Comparison of ENCODE assay signal across 8 mouse cellular contexts in the genomic region with DNA sequence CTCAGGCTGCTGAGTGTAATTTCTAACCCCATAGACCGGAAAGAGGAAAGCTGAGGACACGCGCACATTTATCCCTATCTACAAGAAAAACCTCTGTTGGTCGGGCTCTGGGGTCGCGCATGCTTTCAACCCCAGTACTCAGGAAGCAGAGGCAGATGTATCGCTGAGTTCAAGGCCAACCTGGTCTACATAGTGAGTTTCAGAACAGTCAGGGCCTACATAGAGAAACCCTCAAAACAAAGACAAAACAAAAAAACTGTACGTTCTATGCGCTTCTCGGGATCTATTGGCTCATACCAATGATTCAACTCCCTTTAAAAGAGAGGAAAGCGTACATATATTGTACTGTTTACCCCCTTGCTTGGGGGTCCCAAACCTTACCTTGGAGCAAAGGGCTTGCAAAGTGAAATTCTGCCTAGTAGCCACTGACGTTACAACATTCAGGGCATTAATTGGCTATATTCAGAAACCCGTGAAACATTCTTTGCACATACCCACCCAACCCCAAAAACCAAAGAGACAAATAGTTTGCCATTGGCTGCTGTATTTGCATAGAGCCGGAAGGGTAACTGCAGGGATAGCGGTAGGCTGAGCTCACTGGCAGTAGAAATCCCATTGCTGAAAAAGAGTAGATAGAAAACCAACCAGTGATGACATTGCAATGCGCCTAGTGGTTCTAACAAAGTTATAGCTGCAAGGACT. TPM values are rescaled to one million over a fixed set of nuclear protein-coding genes. Genes with fewer than 3 reads are reported as not detected.
DNase-seq lines count a peak whose midpoint lies in the region; ATAC-seq and TF ChIP-seq lines count a peak whose summit lies in the region.

No protein-coding gene starts in this region.

- peak overlapping the region; percentile 78 for H3K4me3 ChIP-seq in kidney, postnatal 0 days (replicated peaks; ENCODE audit: low read depth, low read length)
- peak overlapping the region; percentile 53 for H3K4me3 ChIP-seq in bone marrow macrophage, adult 2 months (ENCODE audit: insufficient read depth, low read length)
- H3K4me3 ChIP-seq in hindbrain, embryonic 16.5 days (ENCODE audit: low read length): peak overlapping the region; percentile 77
- peak overlapping the region; percentile 75 for H3K4me3 ChIP-seq in neural tube, embryonic 12.5 days

- TF ChIP-seq CTCF in kidney, postnatal 0 days (IDR thresholded peaks at IDR 0.05; ENCODE audit: low read depth): no peak
- TF ChIP-seq CTCF in bone marrow macrophage, adult 2 months (IDR thresholded peaks at IDR 0.05; ENCODE audit: low read depth, low read length): no peak

- no peak for TF ChIP-seq POLR2A in bone marrow macrophage, adult 2 months (IDR thresholded peaks at IDR 0.05; ENCODE audit: borderline replicate concordance, low read depth, low read length)

- H3K4me2 ChIP-seq in kidney, postnatal 0 days (ENCODE audit: low read length): peak overlapping the region; percentile 64
- peak overlapping the region; percentile 54 for H3K4me2 ChIP-seq in hindbrain, embryonic 16.5 days (ENCODE audit: low read length)
- H3K4me2 ChIP-seq in neural tube, embryonic 12.5 days (replicated peaks): peak overlapping the region; percentile 53

- H3K36me3 ChIP-seq in kidney, postnatal 0 days (ENCODE audit: insufficient read depth, low read length): no peaks in the 10 kb centered on the region
- H3K36me3 ChIP-seq in hindbrain, embryonic 16.5 days (ENCODE audit: control insufficient read depth, insufficient read depth, low read length): peaks cover 6% of the 10 kb centered on the region
- H3K36me3 ChIP-seq in neural tube, embryonic 12.5 days: peaks cover 24% of the 10 kb centered on the region

- 0 out of 2 replicates have a peak, but pooled peaks cover 4% of the 10 kb centered on the region for H3K4me1 ChIP-seq in kidney, postnatal 0 days (replicated peaks; ENCODE audit: insufficient read depth, low read length)
- peaks cover 9% of the 10 kb centered on the region for H3K4me1 ChIP-seq in bone marrow macrophage, adult 2 months (ENCODE audit: control insufficient read depth, insufficient read depth, low read length)
- H3K4me1 ChIP-seq in hindbrain, embryonic 16.5 days (ENCODE audit: control insufficient read depth, insufficient read depth, low read depth, low read length): peaks cover 9% of the 10 kb centered on the region
- H3K4me1 ChIP-seq in neural tube, embryonic 12.5 days: peaks cover 9% of the 10 kb centered on the region

- H3K9me3 ChIP-seq in kidney, postnatal 0 days (replicated peaks; ENCODE audit: low read length): no peaks in the 10 kb centered on the region
- H3K9me3 ChIP-seq in hindbrain, embryonic 16.5 days (ENCODE audit: control insufficient read depth, low read length): no peaks in the 10 kb centered on the region
- no peaks in the 10 kb centered on the region for H3K9me3 ChIP-seq in neural tube, embryonic 12.5 days

- peak overlapping the region; percentile 49; the same call in 1 of the 2 replicates for H3K9ac ChIP-seq in kidney, postnatal 0 days (ENCODE audit: low read depth, low read length)
- peak overlapping the region; percentile 53; the same call in 1 of the 2 replicates for H3K9ac ChIP-seq in hindbrain, embryonic 16.5 days (ENCODE audit: low read depth, low read length)
- no peak overlapping the region for H3K9ac ChIP-seq in neural tube, embryonic 12.5 days

- H3K27me3 ChIP-seq in kidney, postnatal 0 days (ENCODE audit: insufficient read depth, low read length): no peaks in the 10 kb centered on the region
- H3K27me3 ChIP-seq in hindbrain, embryonic 16.5 days (replicated peaks; ENCODE audit: control insufficient read depth, insufficient read depth, low read length): no peaks in the 10 kb centered on the region
- H3K27me3 ChIP-seq in neural tube, embryonic 12.5 days (replicated peaks): no peaks in the 10 kb centered on the region

- ATAC-seq in kidney, postnatal 0 days (replicated peaks; ENCODE audit: low FRiP score, low read depth): no peak
- ATAC-seq in hindbrain, embryonic 16.5 days: no peak; the same call in 1 of the 2 replicates
- 0 out of 2 replicates have a peak, but pooled peaks have one; percentile 1 for ATAC-seq in neural tube, embryonic 12.5 days (ENCODE audit: low FRiP score, low read depth)

- peak overlapping the region; percentile 95; the same call in 1 of the 2 replicates for H3K27ac ChIP-seq in kidney, postnatal 0 days
- H3K27ac ChIP-seq in bone marrow macrophage, adult 2 months (ENCODE audit: insufficient read depth, low read depth, low read length): peak overlapping the region; percentile 42
- peak overlapping the region; percentile 81 for H3K27ac ChIP-seq in hindbrain, embryonic 16.5 days (ENCODE audit: low read depth, low read length)
- H3K27ac ChIP-seq in neural tube, embryonic 12.5 days: 0 out of 2 replicates have a peak overlapping the region, but pooled peaks have one; percentile 37

- 46% methylated on average over 16 of the region's 16 CpGs for WGBS in kidney, postnatal 0 days
- 47% methylated on average over 16 of the region's 16 CpGs for WGBS in hindbrain, embryonic 16.5 days
- 50% methylated on average over 16 of the region's 16 CpGs for WGBS in neural tube, embryonic 12.5 days

- no peak for DNase-seq in kidney, postnatal 0 days (ENCODE audit: low spot score)
- no peak for DNase-seq in kidney, adult 18-20 months
- no peak for DNase-seq in adrenal gland, adult 8-10 months
- no peak for DNase-seq in embryo, embryonic 9.5 days (ENCODE audit: extremely low spot score)
- DNase-seq in cerebellum, postnatal 4 days (ENCODE audit: low spot score in 2 of 2): no peak

RNA-seq across cellular contexts. Expression of a gene that starts 0.7 kb away (rescaled TPM):
- polyA plus RNA-seq in kidney, postnatal 0 days (2015; fragmentation: Nextera tagmentation; extraction: Ambion mirVana): 74.0 and 75.0 TPM in 2 replicates
- 65.0 and 66.6 TPM in 2 replicates for polyA plus RNA-seq in bone marrow macrophage, adult 2 months (2012; ENCODE audit: insufficient read depth, insufficient read length, missing spikeins)
- 112 and 118 TPM in 2 replicates for polyA plus RNA-seq in hindbrain, embryonic 16.5 days (2015; fragmentation: Nextera tagmentation; extraction: Ambion mirVana)
- 97.7 and 100 TPM in 2 replicates for polyA plus RNA-seq in neural tube, embryonic 12.5 days (2016; fragmentation: Nextera tagmentation; extraction: Ambion mirVana)
- 10 to 100 TPM; 60.6 to 88.0 (median 81.4) TPM for total RNA-seq in adrenal gland, adult 8-10 months (2022)

RNA-seq across cellular contexts. Expression of a gene that starts 1.5 kb away (rescaled TPM):
- 0.30 and 0.54 TPM in 2 replicates for polyA plus RNA-seq in kidney, postnatal 0 days (2015; fragmentation: Nextera tagmentation; extraction: Ambion mirVana)
- polyA plus RNA-seq in bone marrow macrophage, adult 2 months (2012; ENCODE audit: insufficient read depth, insufficient read length, missing spikeins): not detected in 2 replicates
- polyA plus RNA-seq in hindbrain, embryonic 16.5 days (2015; fragmentation: Nextera tagmentation; extraction: Ambion mirVana): not detected in 2 replicates
- polyA plus RNA-seq in neural tube, embryonic 12.5 days (2016; fragmentation: Nextera tagmentation; extraction: Ambion mirVana): 0.42 TPM in 2 replicates
- not detected for total RNA-seq in adrenal gland, adult 8-10 months (2022)

RNA-seq across cellular contexts. Expression of a gene that starts 1.6 kb away (rescaled TPM):
- 17.6 and 23.5 TPM in 2 replicates for polyA plus RNA-seq in kidney, postnatal 0 days (2015; fragmentation: Nextera tagmentation; extraction: Ambion mirVana)
- not detected in 2 replicates for polyA plus RNA-seq in bone marrow macrophage, adult 2 months (2012; ENCODE audit: insufficient read depth, insufficient read length, missing spikeins)
- 30.3 and 40.5 TPM in 2 replicates for polyA plus RNA-seq in hindbrain, embryonic 16.5 days (2015; fragmentation: Nextera tagmentation; extraction: Ambion mirVana)
- 4.8 and 5.8 TPM in 2 replicates for polyA plus RNA-seq in neural tube, embryonic 12.5 days (2016; fragmentation: Nextera tagmentation; extraction: Ambion mirVana)
- total RNA-seq in adrenal gland, adult 8-10 months (2022): under 1 TPM in 2 of 4 experiments, not detected in 2; 0.32 to 0.64 TPM

RNA-seq across cellular contexts. Expression of a gene that starts 12.8 kb away (rescaled TPM):
- polyA plus RNA-seq in kidney, postnatal 0 days (2015; fragmentation: Nextera tagmentation; extraction: Ambion mirVana): 64.4 and 65.4 TPM in 2 replicates
- polyA plus RNA-seq in bone marrow macrophage, adult 2 months (2012; ENCODE audit: insufficient read depth, insufficient read length, missing spikeins): 30.8 and 31.9 TPM in 2 replicates
- polyA plus RNA-seq in hindbrain, embryonic 16.5 days (2015; fragmentation: Nextera tagmentation; extraction: Ambion mirVana): 92.7 and 102 TPM in 2 replicates
- polyA plus RNA-seq in neural tube, embryonic 12.5 days (2016; fragmentation: Nextera tagmentation; extraction: Ambion mirVana): 99.6 TPM in 2 replicates
- total RNA-seq in adrenal gland, adult 8-10 months (2022): 100 to 1,000 TPM in 3 of 4 experiments, 10 to 100 TPM in 1; 98.6 to 118 (median 107) TPM

RNA-seq across cellular contexts. Expression of a gene that starts 16.2 kb away (rescaled TPM):
- 2.2 and 3.1 TPM in 2 replicates for polyA plus RNA-seq in kidney, postnatal 0 days (2015; fragmentation: Nextera tagmentation; extraction: Ambion mirVana)
- polyA plus RNA-seq in bone marrow macrophage, adult 2 months (2012; ENCODE audit: insufficient read depth, insufficient read length, missing spikeins): 4.0 and 5.0 TPM in 2 replicates
- 2.7 and 3.7 TPM in 2 replicates for polyA plus RNA-seq in hindbrain, embryonic 16.5 days (2015; fragmentation: Nextera tagmentation; extraction: Ambion mirVana)
- 3.7 TPM in 2 replicates for polyA plus RNA-seq in neural tube, embryonic 12.5 days (2016; fragmentation: Nextera tagmentation; extraction: Ambion mirVana)
- total RNA-seq in adrenal gland, adult 8-10 months (2022): 10 to 100 TPM; 24.7 to 29.3 (median 27.4) TPM

Comparison
In these comparisons a context has a peak if more than half of its experiments do, and no peak if none do; other contexts are left out.
1. H3K27ac ChIP-seq: peak in every context shown above with its lines; median percentile 95 in kidney, postnatal 0 days; 81 in hindbrain, embryonic 16.5 days; 42 in bone marrow macrophage, adult 2 months; 37 in neural tube, embryonic 12.5 days.